Mouse (Mus musculus): ENCODE results near the gene S100z.
A peak's percentile ranks its signal among the peaks of the same experiment; 100 is the strongest.

The S100z gene

DNA sequence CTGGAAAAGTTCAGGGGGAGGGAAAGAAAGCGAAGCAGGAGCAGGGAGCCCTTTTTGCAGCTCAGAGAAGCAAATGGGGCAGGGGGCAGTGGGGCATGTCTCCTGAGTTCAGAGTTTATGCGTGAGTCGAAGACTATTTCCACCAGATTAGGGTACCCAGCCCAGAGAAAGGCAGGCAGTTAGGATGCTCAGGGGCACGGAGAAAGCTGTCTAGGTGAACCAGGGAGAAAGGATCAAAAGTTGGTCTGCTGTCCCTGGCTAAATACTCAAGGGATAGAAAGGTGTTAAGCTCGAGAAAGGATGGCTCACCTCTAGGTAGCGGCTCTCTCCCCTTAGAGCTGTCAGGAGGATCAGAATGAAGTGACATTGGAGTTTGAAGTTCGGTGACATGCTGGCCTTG lies 34.2 kb downstream of the S100z start:
- no peak for DNase-seq

GRCm38 (mm10) chr13:95443376-95444233 lies 34.9 kb downstream of the S100z start:
- peak; percentile 32 to 41 for DNase-seq

- no peak for DNase-seq
These were observed 35.6 kb downstream of the S100z start for GRCm38 (mm10) chr13:95442901-95443300.

DNA sequence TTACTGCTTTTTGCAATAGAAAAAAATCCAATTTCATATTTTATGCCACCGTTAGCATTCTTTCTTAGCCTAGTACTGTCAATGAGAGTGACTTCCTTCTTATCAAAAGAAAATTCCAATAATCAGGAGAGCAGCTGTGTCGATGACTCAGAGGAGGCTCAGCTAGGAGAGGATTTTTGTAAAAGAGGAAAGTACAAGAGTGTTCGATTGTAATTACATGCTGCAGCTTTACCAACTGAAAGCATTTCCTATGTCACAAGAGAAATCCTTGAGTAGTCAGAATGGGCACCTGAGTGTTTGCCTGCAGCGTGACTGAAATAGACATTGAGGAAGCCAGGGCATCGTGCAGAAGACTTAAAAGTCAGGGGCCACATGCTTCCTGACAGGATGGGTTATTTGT lies 39.0 kb downstream of the S100z start:
- no peak for DNase-seq

GRCm38 (mm10) chr13:95431760-95432159 lies 46.8 kb downstream of the S100z start:
- no peak for DNase-seq

GRCm38 (mm10) chr13:95427499-95427898 lies 51.0 kb downstream of the S100z start:
- no peak for DNase-seq

All from cerebellum, postnatal 10 days (tissue).